Mouse (Mus musculus): ENCODE data around the gene Dnajc6.

DNA sequence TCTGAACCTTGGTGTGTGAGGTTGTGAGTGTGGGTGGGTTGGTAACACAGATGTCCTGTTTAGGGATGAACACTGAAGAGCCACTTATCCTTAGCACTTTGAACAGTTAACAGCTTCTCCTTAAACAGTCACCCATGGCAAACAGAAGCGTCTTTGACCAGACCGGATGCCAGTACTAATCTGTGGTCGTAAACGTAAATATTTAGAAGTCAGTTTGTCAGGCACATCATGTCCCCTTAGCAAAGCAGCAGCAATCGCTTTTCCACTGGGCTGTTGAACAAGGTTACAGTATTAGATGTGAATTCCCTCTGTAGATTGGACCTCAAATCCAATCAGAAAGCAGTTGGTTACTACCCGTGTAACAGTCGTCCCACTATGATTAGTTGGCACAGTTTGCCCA, 47.1 kb upstream of the Dnajc6 start:
- no peak for TF ChIP-seq CTCF (IDR thresholded peaks at IDR 0.05; ENCODE audit: control insufficient read depth, insufficient read depth, insufficient replicate concordance, low read depth, low read length)
- no peak for TF ChIP-seq POLR2A (IDR thresholded peaks at IDR 0.05; ENCODE audit: control insufficient read depth, low read depth, low read length)

Data from testis, adult 2 months (tissue).